Mouse (Mus musculus): ENCODE results near the gene Acot8. TPM values are rescaled to one million over a fixed set of nuclear protein-coding genes. Genes with fewer than 3 reads are reported as not detected.

Acot8 gene
- total RNA-seq, 1 experiment from 2014 or later, result 25.7 TPM

GRCm38 (mm10) chr2:164781876-164782275, 22.8 kb downstream of the Acot8 start:
- no peak for DNase-seq

- no peak for DNase-seq
Observed at GRCm38 (mm10) chr2:164779481-164780086, 25.1 kb downstream of the Acot8 start, which contains the start of gene Tnnc2. TSS of gene Tnnc2 (minus strand) at chr2:164779967.

- no peak for DNase-seq
Observed at GRCm38 (mm10) chr2:164778809-164779208, 25.9 kb downstream of the Acot8 start.

GRCm38 (mm10) chr2:164778015-164778287, 26.7 kb downstream of the Acot8 start:
- DNase-seq, result no peak

GRCm38 (mm10) chr2:164777246-164778014, 27.3 kb downstream of the Acot8 start:
- DNase-seq, result no peak

- DNase-seq, result no peak
Observed at GRCm38 (mm10) chr2:164776801-164777200, 27.9 kb downstream of the Acot8 start.

- DNase-seq, result no peak
Observed at GRCm38 (mm10) chr2:164776130-164776529, 28.6 kb downstream of the Acot8 start.

GRCm38 (mm10) chr2:164773989-164774364, 30.7 kb downstream of the Acot8 start:
- DNase-seq, result no peak

GRCm38 (mm10) chr2:164773229-164773988, 31.3 kb downstream of the Acot8 start:
- no peak for DNase-seq

GRCm38 (mm10) chr2:164771123-164771522, 33.6 kb downstream of the Acot8 start:
- DNase-seq, result no peak

- no peak for DNase-seq
Observed at GRCm38 (mm10) chr2:164770279-164770678, 34.4 kb downstream of the Acot8 start.

GRCm38 (mm10) chr2:164769258-164770037, 35.2 kb downstream of the Acot8 start, which contains the start of gene Ube2c:
TSS of gene Ube2c (plus strand) at chr2:164769898.
- peak; percentile 99 for DNase-seq

GRCm38 (mm10) chr2:164767812-164768540, 36.7 kb downstream of the Acot8 start:
- peak; percentile 51 for DNase-seq

- DNase-seq, result no peak
Observed at GRCm38 (mm10) chr2:164765841-164766240, 38.8 kb downstream of the Acot8 start.

GRCm38 (mm10) chr2:164762593-164762992, 42.1 kb downstream of the Acot8 start:
- DNase-seq, result no peak

- DNase-seq, result no peak
Observed at GRCm38 (mm10) chr2:164761971-164762370, 42.7 kb downstream of the Acot8 start.

GRCm38 (mm10) chr2:164761502-164761901, 43.2 kb downstream of the Acot8 start:
- no peak for DNase-seq

GRCm38 (mm10) chr2:164760059-164760833, 44.4 kb downstream of the Acot8 start:
- DNase-seq, result no peak

GRCm38 (mm10) chr2:164758692-164759091, 46.0 kb downstream of the Acot8 start:
- no peak for DNase-seq

GRCm38 (mm10) chr2:164757841-164758240, 46.8 kb downstream of the Acot8 start:
- no peak for DNase-seq

- DNase-seq, result no peak
Observed at GRCm38 (mm10) chr2:164754800-164755199, 49.9 kb downstream of the Acot8 start.
